Mouse (Mus musculus) myocyte (in vitro differentiated cells): ENCODE results near the gene Fam196b. TPM values are rescaled to one million over a fixed set of nuclear protein-coding genes. Genes with fewer than 3 reads are reported as not detected.

ENCODE experiments used
- H3K27me3 ChIP-seq: one replicate; pipeline ENCODE4 v1.6.1; 2011; ENCODE audit not compliant: control insufficient read depth, insufficient read depth, insufficient read length
- H3K36me3 ChIP-seq: one replicate; pipeline ENCODE4 v1.6.1; 2011; ENCODE audit not compliant: control insufficient read depth, insufficient read depth
- H3K4me2 ChIP-seq: one replicate; pipeline ENCODE4 v1.6.1; 2011; ENCODE audit warnings: low read depth, control low read depth
- H3K4me3 ChIP-seq: one replicate; pipeline ENCODE4 v1.5.1; 2011; ENCODE audit warnings: mild to moderate bottlenecking, control low read depth, moderate library complexity
- H3K79me2 ChIP-seq: one replicate; pipeline ENCODE4 v1.6.1; 2011; ENCODE audit not compliant: control insufficient read depth, insufficient read depth
- H3ac ChIP-seq: one replicate; pipeline ENCODE4 v1.6.1; 2011; ENCODE audit not compliant: control insufficient read depth, insufficient read length
- CEBPB ChIP-seq: IDR thresholded peaks from 2 replicates; pipeline ENCODE4 v1.6.1; 2011; ENCODE audit warnings: mild to moderate bottlenecking, moderate library complexity; ENCODE audit not compliant: poor library complexity, insufficient read depth, severe bottlenecking
- E2F4 ChIP-seq: IDR thresholded peaks from one replicate; pipeline ENCODE4 v1.6.1; 2011; ENCODE audit warnings: mild to moderate bottlenecking, control low read depth, moderate library complexity; ENCODE audit not compliant: insufficient read depth
- MAX ChIP-seq: IDR thresholded peaks from one replicate; pipeline ENCODE4 v1.6.1; 2011; ENCODE audit warnings: low read depth, mild to moderate bottlenecking, control low read depth
- MYOD1 ChIP-seq, 3 experiments: IDR thresholded peaks; one replicate each; pipeline ENCODE4 v1.6.1; 2011; ENCODE audit warnings: control low read depth in 2 of 3, low read depth in 2 of 3, mild to moderate bottlenecking in 2 of 3, moderate library complexity in 1 of 3; ENCODE audit not compliant: insufficient read length in 2 of 3, control insufficient read depth in 1 of 3
- MYOG ChIP-seq, 3 experiments: IDR thresholded peaks; one replicate each; pipeline ENCODE4 v1.6.1; 2011; ENCODE audit warnings: control low read depth in 2 of 3, low read depth in 2 of 3, mild to moderate bottlenecking in 2 of 3; ENCODE audit not compliant: insufficient read length in 2 of 3, control insufficient read depth in 1 of 3, insufficient read depth in 1 of 3
- POLR2A ChIP-seq: IDR thresholded peaks from one replicate; pipeline ENCODE4 v1.6.1; 2011; ENCODE audit warnings: low read depth, mild to moderate bottlenecking, control low read depth, moderate library complexity; ENCODE audit not compliant: insufficient read length
- POLR2AphosphoS2 ChIP-seq: IDR thresholded peaks from one replicate; pipeline ENCODE4 v1.6.1; 2011; ENCODE audit warnings: low read depth, control low read depth; ENCODE audit not compliant: insufficient read length
- REST ChIP-seq: IDR thresholded peaks from one replicate; pipeline ENCODE4 v1.6.1; 2011; ENCODE audit warnings: mild to moderate bottlenecking, control low read depth, moderate library complexity; ENCODE audit not compliant: insufficient read depth, insufficient read length
- SRF ChIP-seq: IDR thresholded peaks from one replicate; pipeline ENCODE4 v1.6.1; 2011; ENCODE audit warnings: low read depth; ENCODE audit not compliant: control insufficient read depth, insufficient read length
- TCF12 ChIP-seq: IDR thresholded peaks from one replicate; pipeline ENCODE4 v1.6.1; 2011; ENCODE audit warnings: mild to moderate bottlenecking, control low read depth; ENCODE audit not compliant: poor library complexity, insufficient read depth, severe bottlenecking
- TCF3 ChIP-seq: IDR thresholded peaks from one replicate; pipeline ENCODE4 v1.6.1; 2011; ENCODE audit warnings: low read depth, control low read depth; ENCODE audit not compliant: insufficient read length
- USF1 ChIP-seq: IDR thresholded peaks from one replicate; pipeline ENCODE4 v1.6.1; 2011; ENCODE audit warnings: low read depth, mild to moderate bottlenecking, control low read depth, moderate library complexity
- polyA plus RNA-seq: library from polyadenylated mRNA; unstranded; fragments of >200 nt; fragmentation: generic; extraction: Trizol; gene quantifications from one replicate; pipeline ENCODE4 v1.2.1, GENCODE M21; 2012; ENCODE audit warnings: missing spikeins

The Fam196b gene
- polyA plus RNA-seq, 1 experiment = not detected

DNA sequence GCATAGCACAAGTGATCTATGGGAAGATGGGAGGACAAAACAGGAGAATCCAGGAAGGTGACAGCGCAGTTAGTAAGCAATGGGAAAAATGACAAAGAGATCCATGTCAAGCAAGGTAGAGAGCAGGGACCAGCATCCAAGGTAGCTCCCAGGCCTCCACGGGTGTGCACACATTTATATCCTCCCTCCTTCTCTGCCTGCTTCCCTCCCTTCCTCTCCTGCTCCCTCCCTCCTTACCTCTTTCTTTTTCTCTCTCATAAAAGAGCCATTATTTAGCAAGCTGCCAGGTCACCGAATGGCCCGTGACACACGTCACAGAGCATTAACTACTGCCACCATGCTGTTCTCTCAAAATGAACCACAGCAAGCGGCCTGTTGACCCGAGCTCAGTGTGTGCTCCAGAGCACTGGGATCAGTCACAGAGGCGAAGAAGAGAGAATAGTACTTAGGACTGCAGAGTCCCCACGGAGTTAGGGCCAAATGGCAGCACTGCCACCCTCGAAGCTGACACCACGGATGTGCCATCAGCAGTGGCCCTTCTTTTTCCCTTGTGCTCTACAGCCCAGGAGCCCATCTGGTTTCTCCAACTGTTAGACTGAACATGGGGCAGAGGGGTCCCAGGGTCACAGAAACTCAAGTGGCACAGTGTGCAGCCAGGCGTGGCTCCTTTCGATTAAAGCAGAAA lies 30.4 kb upstream of the Fam196b start:
- no peaks in the 10 kb centered on the region for H3K36me3 ChIP-seq
- TF ChIP-seq POLR2A = no peak
- no peak for TF ChIP-seq CEBPB
- TF ChIP-seq SRF = no peak
- no peak for TF ChIP-seq MYOG (IDR thresholded peaks at IDR 0.05; ENCODE audit: control insufficient read depth in 1 of 3, insufficient read depth in 1 of 3, insufficient read length in 2 of 3, low read depth in 2 of 3)
- TF ChIP-seq USF1 = no peak
- no peak for TF ChIP-seq POLR2AphosphoS2
- no peak for TF ChIP-seq E2F4
- no peak for TF ChIP-seq TCF3
- no peak for TF ChIP-seq MYOD1 (IDR thresholded peaks at IDR 0.05; ENCODE audit: control insufficient read depth in 1 of 3, insufficient read length in 2 of 3, low read depth in 2 of 3)
- no peak for TF ChIP-seq REST
- TF ChIP-seq TCF12 = no peak
- TF ChIP-seq MAX = no peak
- no peak overlapping the region for H3K4me2 ChIP-seq
- no peaks in the 10 kb centered on the region for H3K27me3 ChIP-seq
- H3ac ChIP-seq = no peak overlapping the region
- H3K4me3 ChIP-seq = no peak overlapping the region
- H3K79me2 ChIP-seq = no peaks in the 10 kb centered on the region

DNA sequence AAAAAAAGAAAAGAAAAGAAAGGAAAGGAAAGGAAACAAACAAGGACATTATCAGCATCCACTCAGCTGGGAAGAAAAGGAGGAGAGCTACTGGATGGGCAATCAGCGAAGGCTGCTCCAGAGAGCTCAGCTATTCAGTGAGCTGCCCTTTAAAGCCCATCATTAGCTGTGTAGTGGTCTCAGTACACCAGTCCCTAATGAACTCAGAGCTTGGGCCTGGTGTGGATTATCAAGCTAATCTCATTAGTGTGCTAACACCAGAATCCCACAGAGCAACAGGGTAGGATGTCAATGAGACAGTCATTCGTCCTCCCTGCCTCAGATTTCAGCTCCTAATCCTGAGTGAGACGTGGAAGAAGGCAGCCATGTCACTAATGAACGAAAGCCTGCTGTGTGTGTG lies 24.4 kb upstream of the Fam196b start:
- Histone ChIP-seq H3K4me3 (no peak overlapping the region), H3K4me2 (no peak overlapping the region), H3K27me3 (no peaks in the 10 kb centered on the region), H3K79me2 (no peaks in the 10 kb centered on the region), H3ac (no peak overlapping the region), H3K36me3 (no peaks in the 10 kb centered on the region)
- TF ChIP-seq TCF12 = no peak
- TF ChIP-seq POLR2A = no peak
- no peak for TF ChIP-seq POLR2AphosphoS2
- no peak for TF ChIP-seq USF1
- no peak for TF ChIP-seq SRF

DNA sequence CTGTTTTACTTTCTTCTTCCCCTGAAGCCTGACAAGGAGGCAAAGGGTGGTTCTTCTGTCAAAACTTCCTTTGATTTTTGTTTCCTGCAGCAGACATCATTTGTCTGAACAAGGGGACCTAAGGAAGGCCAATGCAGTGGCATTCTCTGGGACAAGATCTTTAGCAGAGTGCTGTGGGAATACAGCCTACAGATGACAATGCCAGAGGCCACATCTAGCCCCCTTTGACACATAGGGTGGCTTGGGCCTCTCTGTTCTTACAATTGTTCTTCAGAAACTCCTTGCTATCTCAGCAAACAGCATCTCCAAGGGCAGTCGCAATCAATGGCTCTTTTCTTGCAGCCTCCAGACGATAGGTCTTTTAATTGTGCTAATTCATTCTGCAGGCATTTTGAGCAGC lies 23.9 kb upstream of the Fam196b start:
- Histone ChIP-seq H3K4me3 (no peak overlapping the region), H3K36me3 (no peaks in the 10 kb centered on the region), H3K27me3 (no peaks in the 10 kb centered on the region), H3K79me2 (no peaks in the 10 kb centered on the region), H3K4me2 (no peak overlapping the region), H3ac (no peak overlapping the region)
- TF ChIP-seq POLR2AphosphoS2 = no peak
- TF ChIP-seq SRF = no peak
- TF ChIP-seq MYOD1 (IDR thresholded peaks at IDR 0.05; ENCODE audit: control insufficient read depth in 1 of 3, insufficient read length in 2 of 3, low read depth in 2 of 3) = no peak
- TF ChIP-seq REST = no peak
- TF ChIP-seq MYOG (IDR thresholded peaks at IDR 0.05; ENCODE audit: control insufficient read depth in 1 of 3, insufficient read depth in 1 of 3, insufficient read length in 2 of 3, low read depth in 2 of 3) = no peak
- TF ChIP-seq MAX = no peak
- no peak for TF ChIP-seq TCF3
- no peak for TF ChIP-seq USF1
- no peak for TF ChIP-seq POLR2A
- TF ChIP-seq CEBPB = no peak
- no peak for TF ChIP-seq E2F4
- TF ChIP-seq TCF12 = no peak

- no peak for TF ChIP-seq E2F4
- no peak for TF ChIP-seq POLR2AphosphoS2
- TF ChIP-seq MAX = no peak
- TF ChIP-seq TCF3 = no peak
- no peak for TF ChIP-seq SRF
- no peak for TF ChIP-seq POLR2A
- TF ChIP-seq MYOG (IDR thresholded peaks at IDR 0.05; ENCODE audit: control insufficient read depth in 1 of 3, insufficient read depth in 1 of 3, insufficient read length in 2 of 3, low read depth in 2 of 3) = no peak
- no peak for TF ChIP-seq USF1
- no peak for TF ChIP-seq TCF12
- TF ChIP-seq CEBPB = no peak
- no peak for TF ChIP-seq REST
- no peak for TF ChIP-seq MYOD1 (IDR thresholded peaks at IDR 0.05; ENCODE audit: control insufficient read depth in 1 of 3, insufficient read length in 2 of 3, low read depth in 2 of 3)
Observed at GRCm38 (mm10) chr11:34291304-34291703, 23.3 kb upstream of the Fam196b start.

DNA sequence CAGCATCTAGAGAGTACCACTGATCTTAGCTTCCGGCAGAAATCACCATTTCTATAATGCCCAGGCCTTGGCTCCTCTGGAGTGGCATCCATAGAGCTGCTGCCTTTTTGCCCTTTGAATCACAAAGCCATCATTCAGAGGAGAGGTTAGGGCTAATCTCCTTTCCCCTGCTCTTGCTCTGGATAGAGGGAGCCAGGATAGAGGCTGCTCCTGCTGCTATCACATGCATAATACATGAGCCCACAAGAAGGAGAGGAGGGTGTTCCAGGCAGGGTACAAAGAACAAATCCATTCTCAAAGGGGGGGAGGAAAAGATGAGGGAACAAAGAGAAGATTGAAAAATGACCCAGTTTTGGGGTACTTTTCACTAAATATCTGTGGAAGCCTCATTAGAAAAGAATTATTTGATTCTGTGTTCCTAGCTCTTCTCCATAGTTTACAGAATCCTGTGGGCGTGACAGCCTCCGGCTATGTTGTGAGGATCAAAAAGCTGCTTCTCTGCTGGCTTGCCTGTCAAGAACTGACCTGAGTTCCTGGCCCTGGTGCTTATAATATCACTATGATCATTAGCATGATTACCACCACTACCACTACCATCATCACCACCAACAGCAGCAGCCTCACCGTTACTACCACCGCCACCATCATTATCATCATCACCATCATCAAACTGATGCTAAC lies 16.8 kb upstream of the Fam196b start:
- Histone ChIP-seq H3K4me3 (no peak overlapping the region), H3K4me2 (no peak overlapping the region), H3K36me3 (no peaks in the 10 kb centered on the region)

More at GRCm38 (mm10) chr11:34291304-34291703, 23.3 kb upstream of the Fam196b start:
- no peak overlapping the region for H3K4me2 ChIP-seq
- no peaks in the 10 kb centered on the region for H3K79me2 ChIP-seq
- no peak overlapping the region for H3ac ChIP-seq
- H3K27me3 ChIP-seq = no peaks in the 10 kb centered on the region
- H3K4me3 ChIP-seq = no peak overlapping the region
- no peaks in the 10 kb centered on the region for H3K36me3 ChIP-seq

More for the DNA sequence above, 16.8 kb upstream of the Fam196b start:
- Histone ChIP-seq H3K79me2 (no peaks in the 10 kb centered on the region), H3K27me3 (no peaks in the 10 kb centered on the region), H3ac (no peak overlapping the region)
- TF ChIP-seq MYOG (IDR thresholded peaks at IDR 0.05; ENCODE audit: control insufficient read depth in 1 of 3, insufficient read depth in 1 of 3, insufficient read length in 2 of 3, low read depth in 2 of 3) (no peak), POLR2AphosphoS2 (no peak), CEBPB (no peak), REST (no peak)
